Mouse (Mus musculus): ENCODE measurements around the gene Arhgap19. TPM values are rescaled to one million over a fixed set of nuclear protein-coding genes. Genes with fewer than 3 reads are reported as not detected.

The Arhgap19 gene
- polyA plus RNA-seq, 1 experiment from 2014 or later: 3.5 TPM

- Histone ChIP-seq H3K27me3 (replicated peaks; ENCODE audit: control insufficient read depth, insufficient read depth, low read length) (no peaks in the 10 kb centered on the region), H3K4me3 (ENCODE audit: low read depth, low read length) (no peak overlapping the region), H3K9me3 (ENCODE audit: control insufficient read depth) (no peaks in the 10 kb centered on the region), H3K36me3 (ENCODE audit: control insufficient read depth, insufficient read depth) (no peaks in the 10 kb centered on the region), H3K4me1 (replicated peaks; ENCODE audit: control insufficient read depth, insufficient read depth, low read length) (no peaks in the 10 kb centered on the region), H3K9ac (ENCODE audit: low read depth, low read length) (no peak overlapping the region), H3K4me2 (replicated peaks; ENCODE audit: low read depth) (no peak overlapping the region), H3K27ac (ENCODE audit: low read depth, low read length) (no peak overlapping the region)
- WGBS: 83% methylated on average over 8 of the region's 8 CpGs
- TF ChIP-seq CTCF (IDR thresholded peaks at IDR 0.05; ENCODE audit: low read depth): no peak
- no peak for ATAC-seq
These were observed 6.3 kb upstream of the Arhgap19 start for GRCm38 (mm10) chr19:41808104-41808634.

GRCm38 (mm10) chr19:41807497-41807896, 5.7 kb upstream of the Arhgap19 start:
- H3K9me3 ChIP-seq (ENCODE audit: control insufficient read depth): no peaks in the 10 kb centered on the region
- H3K36me3 ChIP-seq (ENCODE audit: control insufficient read depth, insufficient read depth): no peaks in the 10 kb centered on the region
- WGBS: 75% methylated on average over 9 of the region's 9 CpGs
- no peak for ATAC-seq
- H3K9ac ChIP-seq (ENCODE audit: low read depth, low read length): no peak overlapping the region
- no peaks in the 10 kb centered on the region for H3K4me1 ChIP-seq (replicated peaks; ENCODE audit: control insufficient read depth, insufficient read depth, low read length)
- no peak overlapping the region for H3K4me2 ChIP-seq (replicated peaks; ENCODE audit: low read depth)
- no peak for TF ChIP-seq CTCF (IDR thresholded peaks at IDR 0.05; ENCODE audit: low read depth)
- H3K4me3 ChIP-seq (ENCODE audit: low read depth, low read length): no peak overlapping the region
- H3K27me3 ChIP-seq (replicated peaks; ENCODE audit: control insufficient read depth, insufficient read depth, low read length): no peaks in the 10 kb centered on the region
- H3K27ac ChIP-seq (ENCODE audit: low read depth, low read length): no peak overlapping the region

- TF ChIP-seq CTCF (IDR thresholded peaks at IDR 0.05; ENCODE audit: low read depth): peak; percentile 55
- H3K4me1 ChIP-seq (replicated peaks; ENCODE audit: control insufficient read depth, insufficient read depth, low read length): no peaks in the 10 kb centered on the region
- H3K4me3 ChIP-seq (ENCODE audit: low read depth, low read length): no peak overlapping the region
- 94% methylated on average over 4 of the region's 4 CpGs for WGBS
- no peak overlapping the region for H3K4me2 ChIP-seq (replicated peaks; ENCODE audit: low read depth)
- H3K36me3 ChIP-seq (ENCODE audit: control insufficient read depth, insufficient read depth): no peaks in the 10 kb centered on the region
- ATAC-seq: no peak
- H3K27me3 ChIP-seq (replicated peaks; ENCODE audit: control insufficient read depth, insufficient read depth, low read length): no peaks in the 10 kb centered on the region
- no peak overlapping the region for H3K27ac ChIP-seq (ENCODE audit: low read depth, low read length)
- no peak overlapping the region for H3K9ac ChIP-seq (ENCODE audit: low read depth, low read length)
- H3K9me3 ChIP-seq (ENCODE audit: control insufficient read depth): no peaks in the 10 kb centered on the region
These were observed 4.0 kb upstream of the Arhgap19 start for GRCm38 (mm10) chr19:41805831-41806230.

DNA sequence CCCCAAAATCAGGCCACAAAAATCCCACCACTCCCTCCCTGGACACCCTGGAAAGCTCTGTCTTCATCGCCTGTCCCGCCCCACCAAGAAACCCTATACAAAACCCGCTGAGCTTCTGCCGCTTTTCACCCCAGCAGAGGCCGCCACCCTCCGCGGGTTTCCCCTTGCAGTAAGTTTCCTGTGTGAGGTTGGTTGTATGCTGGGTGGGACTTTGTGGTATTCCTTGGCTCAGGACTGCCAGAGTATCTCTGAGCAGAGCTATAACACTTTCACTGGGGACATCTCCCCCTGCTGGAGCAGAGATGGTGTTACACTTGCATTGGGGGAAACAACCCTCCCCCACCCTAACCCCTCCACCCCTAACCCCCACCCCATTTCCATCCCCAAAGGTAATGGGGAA, 1.5 kb upstream of the Arhgap19 start:
- Histone ChIP-seq H3K4me3 (ENCODE audit: low read depth, low read length) (no peak overlapping the region), H3K27ac (ENCODE audit: low read depth, low read length) (no peak overlapping the region), H3K27me3 (replicated peaks; ENCODE audit: control insufficient read depth, insufficient read depth, low read length) (no peaks in the 10 kb centered on the region), H3K4me1 (replicated peaks; ENCODE audit: control insufficient read depth, insufficient read depth, low read length) (no peaks in the 10 kb centered on the region), H3K9ac (ENCODE audit: low read depth, low read length) (no peak overlapping the region), H3K36me3 (ENCODE audit: control insufficient read depth, insufficient read depth) (no peaks in the 10 kb centered on the region), H3K9me3 (ENCODE audit: control insufficient read depth) (no peaks in the 10 kb centered on the region), H3K4me2 (replicated peaks; ENCODE audit: low read depth) (no peak overlapping the region)
- peak; percentile 58 for TF ChIP-seq CTCF (IDR thresholded peaks at IDR 0.05; ENCODE audit: low read depth)
- ATAC-seq: no peak
- WGBS: 45% methylated on average over 7 of the region's 7 CpGs

- no peak for TF ChIP-seq CTCF (IDR thresholded peaks at IDR 0.05; ENCODE audit: low read depth)
- peak overlapping the region; percentile 80 for H3K4me2 ChIP-seq (replicated peaks; ENCODE audit: low read depth)
- H3K27ac ChIP-seq (ENCODE audit: low read depth, low read length): no peak overlapping the region; the same call in 1 of the 2 replicates
- H3K9me3 ChIP-seq (ENCODE audit: control insufficient read depth): no peaks in the 10 kb centered on the region
- 3% methylated on average over 26 of the region's 26 CpGs for WGBS
- no peaks in the 10 kb centered on the region for H3K36me3 ChIP-seq (ENCODE audit: control insufficient read depth, insufficient read depth)
- no peak for ATAC-seq
- H3K27me3 ChIP-seq (replicated peaks; ENCODE audit: control insufficient read depth, insufficient read depth, low read length): no peaks in the 10 kb centered on the region
- H3K4me3 ChIP-seq (ENCODE audit: low read depth, low read length): peak overlapping the region; percentile 99
- H3K4me1 ChIP-seq (replicated peaks; ENCODE audit: control insufficient read depth, insufficient read depth, low read length): no peaks in the 10 kb centered on the region
- H3K9ac ChIP-seq (ENCODE audit: low read depth, low read length): peak overlapping the region; percentile 81
These were observed 683 bp downstream of the Arhgap19 start for GRCm38 (mm10) chr19:41800986-41801741.

GRCm38 (mm10) chr19:41800451-41800850, 1.4 kb downstream of the Arhgap19 start:
- no peak for TF ChIP-seq CTCF (IDR thresholded peaks at IDR 0.05; ENCODE audit: low read depth)
- H3K27me3 ChIP-seq (replicated peaks; ENCODE audit: control insufficient read depth, insufficient read depth, low read length): no peaks in the 10 kb centered on the region
- no peaks in the 10 kb centered on the region for H3K36me3 ChIP-seq (ENCODE audit: control insufficient read depth, insufficient read depth)
- H3K4me3 ChIP-seq (ENCODE audit: low read depth, low read length): peak overlapping the region; percentile 99
- no peak for ATAC-seq
- H3K4me1 ChIP-seq (replicated peaks; ENCODE audit: control insufficient read depth, insufficient read depth, low read length): 0 out of 2 replicates have a peak, but pooled peaks cover 2% of the 10 kb centered on the region
- 38% methylated on average over 6 of the region's 6 CpGs for WGBS
- H3K9me3 ChIP-seq (ENCODE audit: control insufficient read depth): no peaks in the 10 kb centered on the region
- H3K9ac ChIP-seq (ENCODE audit: low read depth, low read length): no peak overlapping the region
- H3K27ac ChIP-seq (ENCODE audit: low read depth, low read length): no peak overlapping the region
- peak overlapping the region; percentile 80 for H3K4me2 ChIP-seq (replicated peaks; ENCODE audit: low read depth)
